Mouse (Mus musculus): ENCODE data around the gene Rere.

- TF ChIP-seq CTCF (IDR thresholded peaks at IDR 0.05; ENCODE audit: control insufficient read depth, insufficient read depth, insufficient replicate concordance, low read depth, low read length) (no peak), POLR2A (IDR thresholded peaks at IDR 0.05; ENCODE audit: control insufficient read depth, low read depth, low read length) (no peak)
Observed at GRCm38 (mm10) chr4:150569834-150570571, 288.6 kb downstream of the Rere start.
